Mouse (Mus musculus): ENCODE measurements around the gene Adamts12.

Gene Adamts12

GRCm38 (mm10) chr15:11165883-11166282 is 101.3 kb downstream of the Adamts12 start:
- no peak for DNase-seq (ENCODE audit: low spot score)

- DNase-seq (ENCODE audit: low spot score) = no peak
Measured at GRCm38 (mm10) chr15:11173884-11174470, 109.4 kb downstream of the Adamts12 start.

- DNase-seq (ENCODE audit: low spot score) = no peak
Measured at GRCm38 (mm10) chr15:11174842-11175241, 110.3 kb downstream of the Adamts12 start.

- no peak for DNase-seq (ENCODE audit: low spot score)
Measured at GRCm38 (mm10) chr15:11177448-11177847, 112.9 kb downstream of the Adamts12 start.

GRCm38 (mm10) chr15:11179751-11180169 is 115.2 kb downstream of the Adamts12 start:
- no peak for DNase-seq (ENCODE audit: low spot score)

GRCm38 (mm10) chr15:11186711-11187110 is 122.1 kb downstream of the Adamts12 start:
- no peak for DNase-seq (ENCODE audit: low spot score)

GRCm38 (mm10) chr15:11190447-11190846 is 125.9 kb downstream of the Adamts12 start:
- DNase-seq (ENCODE audit: low spot score) = no peak

- no peak for DNase-seq (ENCODE audit: low spot score)
Measured at GRCm38 (mm10) chr15:11192762-11193161, 128.2 kb downstream of the Adamts12 start.

- DNase-seq (ENCODE audit: low spot score) = peak; percentile 5
Measured at GRCm38 (mm10) chr15:11197051-11197450, 132.5 kb downstream of the Adamts12 start.

- DNase-seq (ENCODE audit: low spot score) = no peak
Measured at GRCm38 (mm10) chr15:11198246-11198795, 133.7 kb downstream of the Adamts12 start.

- no peak for DNase-seq (ENCODE audit: low spot score)
Measured at GRCm38 (mm10) chr15:11203084-11203483, 138.5 kb downstream of the Adamts12 start.

GRCm38 (mm10) chr15:11204934-11205333 is 140.3 kb downstream of the Adamts12 start:
- no peak for DNase-seq (ENCODE audit: low spot score)

- no peak for DNase-seq (ENCODE audit: low spot score)
Measured at GRCm38 (mm10) chr15:11210976-11211375, 146.4 kb downstream of the Adamts12 start.

- no peak for DNase-seq (ENCODE audit: low spot score)
Measured at GRCm38 (mm10) chr15:11233906-11234632, 169.5 kb downstream of the Adamts12 start.

- no peak for DNase-seq (ENCODE audit: low spot score)
Measured at GRCm38 (mm10) chr15:11240406-11240805, 175.8 kb downstream of the Adamts12 start.

- DNase-seq (ENCODE audit: low spot score) = no peak
Measured at GRCm38 (mm10) chr15:11241288-11241687, 176.7 kb downstream of the Adamts12 start.

- no peak for DNase-seq (ENCODE audit: low spot score)
Measured at GRCm38 (mm10) chr15:11246402-11246801, 181.8 kb downstream of the Adamts12 start.

- DNase-seq (ENCODE audit: low spot score) = no peak
Measured at GRCm38 (mm10) chr15:11279273-11280080, 214.9 kb downstream of the Adamts12 start.

- DNase-seq (ENCODE audit: low spot score) = no peak
Measured at GRCm38 (mm10) chr15:11280689-11281264, 216.2 kb downstream of the Adamts12 start.

GRCm38 (mm10) chr15:11283171-11283570 is 218.6 kb downstream of the Adamts12 start:
- no peak for DNase-seq (ENCODE audit: low spot score)

- no peak for DNase-seq (ENCODE audit: low spot score)
Measured at GRCm38 (mm10) chr15:11287780-11288179, 223.2 kb downstream of the Adamts12 start.

- DNase-seq (ENCODE audit: low spot score) = no peak
Measured at GRCm38 (mm10) chr15:11292246-11292645, 227.7 kb downstream of the Adamts12 start.
